Mouse (Mus musculus): ENCODE results near the gene Ago4.

Gene Ago4

DNA sequence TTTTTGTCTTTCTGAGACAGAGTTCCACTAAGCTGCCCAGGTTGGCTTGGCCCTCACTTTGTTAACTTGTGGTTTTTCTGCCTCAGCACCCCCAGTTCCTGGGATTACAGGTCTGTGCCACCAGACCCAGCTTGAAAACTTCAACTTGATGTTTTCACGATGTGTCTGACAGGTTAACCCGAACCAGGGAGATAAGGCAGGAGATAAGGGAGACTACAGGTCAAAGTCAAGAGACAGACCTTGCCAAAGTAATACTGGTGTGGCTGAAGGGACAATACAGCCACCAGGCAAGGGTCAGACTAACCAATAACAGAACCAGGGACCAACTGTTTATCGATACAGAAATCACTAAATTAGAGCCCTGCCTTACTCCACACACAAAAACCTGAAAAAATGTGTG lies 53.0 kb downstream of the Ago4 start:
- no peak for DNase-seq (ENCODE audit: extremely low read depth, low read depth, low spot score)

DNA sequence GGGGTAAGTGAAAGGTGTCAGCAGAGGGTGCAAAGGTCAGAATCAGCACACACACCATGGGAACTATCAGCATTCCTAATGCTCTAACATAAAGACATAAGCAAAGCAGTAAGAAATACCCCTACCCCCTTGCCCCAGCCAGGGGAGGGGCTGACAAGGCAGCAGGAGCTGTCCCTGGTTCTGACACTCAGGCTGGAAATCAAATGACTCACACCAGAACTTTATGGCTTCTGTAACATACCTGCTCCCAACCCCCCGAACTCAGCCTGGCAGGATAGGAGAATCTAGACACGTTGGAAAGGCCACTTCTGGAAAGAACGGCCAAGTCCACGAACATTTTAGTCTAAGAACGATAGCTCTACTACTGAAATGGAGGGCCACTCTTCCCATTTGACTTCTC lies 60.2 kb downstream of the Ago4 start:
- no peak for DNase-seq (ENCODE audit: extremely low read depth, low read depth, low spot score)

DNA sequence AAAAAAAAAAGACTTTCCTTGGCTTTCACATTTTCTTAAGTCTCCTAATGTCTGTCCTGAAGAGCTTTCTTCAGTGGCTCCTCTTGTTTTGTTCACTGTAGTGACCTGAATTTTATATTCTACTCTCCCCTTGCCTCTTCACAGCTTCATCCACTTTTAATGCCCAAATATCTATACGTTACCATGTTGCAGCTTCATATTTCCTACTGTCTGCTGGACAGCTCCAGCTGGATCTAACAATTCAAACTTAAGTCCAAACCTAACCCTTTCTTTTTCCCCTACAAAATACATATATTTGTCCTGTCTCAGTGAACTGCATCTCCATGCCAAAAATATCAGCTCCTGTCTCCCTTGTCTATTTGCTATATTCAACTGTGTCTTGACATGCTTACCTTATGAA lies 63.9 kb downstream of the Ago4 start:
- DNase-seq (ENCODE audit: extremely low read depth, low read depth, low spot score): no peak

DNA sequence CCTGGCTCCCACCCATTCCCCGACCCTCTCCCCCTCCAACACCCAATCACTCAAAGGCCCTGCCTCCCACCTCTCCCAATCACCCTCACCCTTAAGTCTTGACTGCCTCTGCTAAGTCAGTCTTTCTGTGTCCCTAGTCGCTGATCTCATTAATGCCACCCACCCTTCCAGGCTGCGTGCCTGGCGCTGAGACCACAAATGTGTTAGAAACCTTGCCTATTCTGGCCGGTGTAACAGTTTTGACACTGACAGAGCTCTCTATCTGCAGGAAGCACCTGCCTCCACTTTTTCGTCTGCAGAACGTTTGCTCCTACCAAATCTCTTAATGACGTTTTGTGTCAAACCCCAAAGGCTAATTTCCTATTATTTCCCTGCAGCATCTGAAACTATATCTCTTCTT lies 64.3 kb downstream of the Ago4 start:
- no peak for DNase-seq (ENCODE audit: extremely low read depth, low read depth, low spot score)

DNA sequence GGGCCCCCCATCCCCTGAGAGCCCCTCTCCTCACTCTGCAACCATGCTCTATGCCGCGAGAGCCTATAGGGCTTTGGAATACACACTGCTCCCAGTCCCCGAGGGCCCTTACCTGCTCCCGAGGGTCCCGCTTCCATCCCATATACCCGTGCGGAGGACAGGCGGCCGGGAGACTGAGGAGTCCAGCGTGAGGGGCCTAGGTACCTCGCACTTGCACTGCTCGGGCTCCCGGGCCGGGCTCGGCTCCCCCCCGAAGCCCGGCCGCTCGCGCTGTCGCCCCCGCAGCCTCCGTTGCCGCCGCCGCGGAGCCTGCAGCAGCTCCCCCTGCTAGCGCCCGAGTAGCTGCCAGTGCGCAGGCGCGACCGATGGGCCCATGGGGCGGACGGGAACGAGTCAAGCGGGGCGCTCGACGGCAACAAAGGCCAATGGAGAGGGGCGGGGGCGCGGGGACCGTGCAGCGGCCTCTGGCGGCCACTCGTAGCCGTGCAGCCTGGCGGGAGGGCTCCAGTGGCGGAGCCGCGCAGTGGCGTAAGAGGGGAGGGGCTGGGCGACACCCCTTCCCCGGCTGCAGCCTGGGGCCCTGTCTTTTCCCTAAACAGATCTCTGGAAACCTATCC lies 64.9 kb downstream of the Ago4 start, which contains the start of gene Ago1:
Gene Ago1, minus strand, starts transcription at position 299 of the 617 bp plus-strand sequence.
- no peak for DNase-seq (ENCODE audit: extremely low read depth, low read depth, low spot score)

DNA sequence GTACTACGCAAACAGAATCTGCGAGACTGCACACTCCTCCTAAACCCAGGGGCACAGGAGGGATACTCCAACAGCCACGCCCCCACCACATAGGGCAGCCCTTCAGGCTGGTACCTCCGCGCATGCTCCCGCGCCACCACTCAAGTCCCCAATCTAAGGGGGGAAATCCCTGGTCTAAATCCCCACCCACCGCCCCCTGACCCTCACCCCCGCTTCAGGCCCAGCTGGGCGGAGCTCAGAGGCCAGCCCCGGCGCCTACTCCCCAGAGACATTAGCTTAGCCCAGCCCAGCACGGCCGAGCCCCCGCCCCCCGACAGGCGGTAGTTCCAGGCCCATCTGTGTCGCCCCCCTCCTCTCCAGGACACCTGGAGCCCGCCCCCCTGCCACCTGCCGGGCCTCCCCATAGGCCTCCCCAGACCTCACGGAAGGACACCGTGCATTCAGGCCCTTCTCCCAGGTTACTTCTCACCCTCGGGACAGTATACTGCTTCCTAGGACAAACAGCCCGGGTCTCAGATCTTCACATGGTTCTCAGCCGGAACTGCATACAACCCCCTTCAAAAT lies 65.5 kb downstream of the Ago4 start:
- DNase-seq (ENCODE audit: extremely low read depth, low read depth, low spot score): no peak

DNA sequence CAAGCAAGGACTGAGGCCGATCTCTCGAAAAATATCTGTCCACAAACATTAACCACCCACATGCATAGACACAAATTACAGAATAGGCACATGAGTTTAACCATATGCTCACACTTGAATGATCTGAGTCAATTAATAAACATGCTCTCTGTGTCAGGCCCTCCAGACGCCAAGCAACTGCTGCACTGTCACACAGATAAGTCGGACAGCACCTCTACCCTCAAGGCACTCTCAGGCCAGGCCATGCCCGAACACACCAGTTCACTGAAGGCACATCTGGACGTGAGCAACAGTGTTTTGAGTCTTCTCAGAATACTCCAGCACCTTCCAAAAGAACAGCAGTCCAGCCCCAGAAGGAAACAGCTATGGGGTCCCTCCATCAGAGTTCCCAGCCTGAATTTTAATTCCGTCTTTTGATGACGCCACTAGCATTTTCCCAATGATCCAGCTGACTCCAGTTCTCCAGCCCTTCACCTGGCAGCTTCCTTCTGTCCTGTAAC lies 67.0 kb downstream of the Ago4 start:
- DNase-seq (ENCODE audit: extremely low read depth, low read depth, low spot score): no peak

DNA sequence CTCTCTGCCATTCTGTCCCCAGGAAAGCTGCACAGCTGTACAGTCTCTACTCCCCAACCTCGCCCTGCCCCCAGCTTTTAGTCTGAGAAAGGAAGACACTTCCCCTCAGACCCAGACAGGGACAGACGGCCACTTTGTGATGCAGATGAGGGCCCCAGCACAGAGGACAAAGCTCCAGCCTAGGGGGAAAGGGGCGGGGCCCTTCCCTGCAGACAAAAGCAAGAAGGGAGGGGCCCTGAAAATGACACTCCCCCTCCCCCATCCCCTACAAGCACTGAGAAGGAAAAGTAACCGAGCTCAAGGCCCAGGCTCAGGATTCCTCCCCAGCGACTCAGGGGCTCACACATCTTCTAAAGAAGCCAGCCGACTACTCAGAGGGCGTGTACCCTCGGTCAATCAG lies 67.4 kb downstream of the Ago4 start:
- DNase-seq (ENCODE audit: extremely low read depth, low read depth, low spot score): no peak

DNA sequence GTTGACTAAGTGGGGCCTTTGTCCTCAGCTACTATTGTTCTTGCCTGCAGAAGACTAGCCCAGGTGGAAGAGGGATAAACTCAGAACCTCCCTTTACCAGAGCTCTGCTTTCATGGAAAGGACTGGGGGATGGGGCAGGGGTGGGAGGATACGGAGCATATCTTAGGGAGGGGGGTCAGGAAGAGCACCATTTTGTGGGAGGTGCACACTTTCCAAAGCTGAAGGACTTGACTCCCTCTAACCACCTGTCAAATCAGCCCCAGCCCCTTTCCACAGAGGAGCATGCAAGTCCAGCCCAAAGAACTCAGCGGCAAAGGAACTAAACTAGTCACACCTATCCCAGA lies 68.4 kb downstream of the Ago4 start:
- no peak for DNase-seq (ENCODE audit: extremely low read depth, low read depth, low spot score)

DNA sequence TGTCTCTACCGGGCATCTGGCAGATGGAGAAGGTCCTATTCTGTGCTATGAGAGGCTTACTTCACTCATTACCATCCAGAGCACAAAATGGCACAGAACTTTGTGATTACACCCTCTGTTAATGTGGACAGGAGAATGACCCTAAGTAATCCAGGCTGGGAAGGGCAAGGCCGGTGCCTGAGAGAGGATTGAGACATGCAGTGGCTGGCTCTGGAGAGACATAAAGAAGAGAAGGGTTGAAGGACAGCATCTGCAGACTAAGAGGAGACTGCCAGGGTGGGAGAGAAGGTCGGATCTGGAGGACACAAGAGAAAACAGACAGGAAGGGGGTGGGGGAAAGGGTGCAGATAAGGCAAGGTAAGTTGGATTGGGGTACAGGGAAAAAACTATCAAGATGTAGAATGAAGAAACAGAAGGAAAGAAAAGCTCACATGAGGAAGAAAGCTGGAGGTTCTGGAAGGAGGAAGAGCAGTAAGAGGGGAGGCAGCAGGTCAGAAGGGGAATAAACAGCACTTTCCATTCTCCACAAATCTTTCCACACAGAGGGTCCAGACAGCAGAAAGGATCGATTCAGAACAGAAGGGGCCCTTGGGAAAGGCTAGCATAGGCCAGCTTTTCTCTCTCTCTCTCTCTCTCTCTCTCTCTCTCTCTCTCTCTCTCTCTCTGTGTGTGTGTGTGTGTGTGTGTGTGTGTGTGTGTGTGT lies 68.9 kb downstream of the Ago4 start:
- DNase-seq (ENCODE audit: extremely low read depth, low read depth, low spot score): no peak

DNA sequence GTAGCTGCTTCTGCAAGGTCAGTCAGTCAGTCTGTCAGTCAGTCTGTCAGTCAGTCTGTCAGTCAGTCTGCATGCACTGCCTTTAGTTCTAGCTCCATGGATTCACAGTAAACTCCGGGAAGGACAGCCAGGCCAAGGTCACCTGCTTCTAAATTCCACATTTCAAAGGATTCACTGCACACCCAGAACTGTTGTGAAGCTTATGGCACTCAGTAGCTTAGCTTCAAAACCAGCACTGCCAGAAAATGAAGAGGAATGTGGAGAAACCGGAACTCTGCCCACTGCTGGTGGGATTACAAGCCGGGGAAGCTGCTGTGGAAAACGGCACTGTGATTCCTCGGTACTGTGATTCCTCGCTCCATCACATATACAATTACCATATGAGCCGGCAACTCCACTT lies 77.8 kb downstream of the Ago4 start:
- no peak for DNase-seq (ENCODE audit: extremely low read depth, low read depth, low spot score)

DNA sequence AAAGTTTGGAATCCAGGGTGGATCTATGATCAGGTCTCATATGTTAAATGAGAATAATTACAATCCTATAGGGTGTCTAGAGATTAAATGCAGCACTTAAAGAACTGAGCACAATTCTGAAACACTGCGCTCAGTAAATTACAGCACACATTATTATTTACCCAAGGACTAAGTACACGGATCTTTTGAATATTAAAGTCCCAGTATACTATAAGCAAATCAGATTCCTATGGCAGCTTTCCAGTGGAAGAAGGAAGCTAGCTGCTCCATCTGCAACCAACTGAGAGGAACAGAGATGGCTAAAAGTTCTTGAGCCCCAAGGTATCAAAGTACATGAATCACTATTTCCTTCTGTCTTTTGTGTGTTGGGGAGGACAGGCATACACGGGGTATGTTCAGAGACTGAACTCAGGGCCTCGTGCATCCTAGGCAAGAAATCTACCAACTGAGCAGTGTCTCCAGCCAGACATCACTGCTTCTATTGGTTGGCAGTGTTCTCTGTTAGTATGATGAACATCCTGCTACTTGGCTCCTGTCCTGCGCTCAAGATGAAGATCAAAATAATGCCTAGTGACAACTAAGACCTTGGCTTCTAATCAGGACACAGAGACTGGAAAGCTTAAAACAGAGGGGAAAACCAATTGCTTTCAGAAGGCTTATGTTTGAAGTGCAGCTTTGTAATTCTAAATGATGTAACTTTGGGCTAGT lies 78.6 kb downstream of the Ago4 start:
- DNase-seq (ENCODE audit: extremely low read depth, low read depth, low spot score): no peak

DNA sequence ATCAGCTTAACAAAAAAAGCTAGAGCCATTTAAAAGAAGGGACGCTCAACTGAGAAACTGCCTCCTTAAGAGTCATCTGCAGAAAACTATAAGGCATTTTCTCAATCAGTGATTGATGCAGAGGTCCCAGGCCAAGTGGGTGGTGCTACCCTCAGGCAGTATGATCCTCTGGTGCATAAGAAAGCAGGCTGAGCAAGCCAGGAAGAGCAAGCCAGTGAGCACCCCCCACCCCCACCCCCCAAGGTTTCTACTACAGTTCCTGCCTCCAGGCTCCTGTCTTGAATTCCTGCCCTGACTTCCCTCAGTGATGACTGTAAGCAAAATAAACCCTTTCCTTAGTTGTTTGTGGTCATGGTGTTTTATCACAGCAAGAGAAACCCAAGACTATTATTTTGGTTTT lies 83.0 kb downstream of the Ago4 start:
- DNase-seq (ENCODE audit: extremely low read depth, low read depth, low spot score): no peak

DNA sequence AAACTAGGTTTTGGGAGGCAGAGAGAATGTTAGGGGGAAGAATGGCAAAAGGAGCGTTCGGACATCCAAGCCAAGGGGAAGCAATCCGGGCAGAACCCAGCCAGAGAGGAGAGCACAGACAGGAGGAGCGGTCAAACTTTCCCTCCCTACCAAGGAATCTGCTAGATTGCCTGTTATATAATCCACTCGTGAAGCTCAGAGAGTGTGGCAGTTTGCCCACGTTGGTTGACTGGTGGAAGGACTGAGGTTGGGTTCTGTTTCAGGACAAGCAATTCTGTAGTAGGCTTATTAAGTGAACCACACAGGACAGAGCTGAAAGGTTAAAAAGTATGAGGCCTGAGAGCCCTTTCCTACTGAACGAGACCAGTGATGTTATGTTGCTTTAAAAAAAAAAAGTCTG lies 86.1 kb downstream of the Ago4 start:
- no peak for DNase-seq (ENCODE audit: extremely low read depth, low read depth, low spot score)

DNA sequence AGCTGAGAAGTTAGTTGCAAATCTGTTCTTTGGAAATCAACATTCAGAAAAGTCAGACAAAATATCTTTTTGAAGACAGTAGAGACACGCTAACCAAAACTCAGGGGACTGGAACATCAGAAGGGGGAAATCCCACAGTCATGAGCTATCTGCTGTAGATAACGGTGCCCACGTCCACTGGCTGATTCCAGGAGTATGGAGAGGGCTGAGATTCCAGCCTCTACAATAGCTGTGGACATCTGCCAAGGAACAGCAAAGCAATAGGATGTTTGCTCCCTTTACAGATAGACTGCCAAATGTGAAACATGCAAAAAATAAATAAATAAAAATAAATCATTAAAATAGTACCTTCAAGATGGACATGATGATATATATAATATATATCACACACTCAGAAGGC lies 88.7 kb downstream of the Ago4 start:
- DNase-seq (ENCODE audit: extremely low read depth, low read depth, low spot score): no peak
